Mouse (Mus musculus): Measurements from ENCODE around the gene Tkt.
A peak's percentile ranks its signal among the peaks of the same experiment; 100 is the strongest.

The Tkt gene

GRCm38 (mm10) chr14:30553185-30553584, 5.0 kb downstream of the Tkt start:
- DNase-seq (ENCODE audit: low spot score), result no peak

- no peak for DNase-seq (ENCODE audit: low spot score)
Measured at GRCm38 (mm10) chr14:30556651-30557050, 8.5 kb downstream of the Tkt start.

DNA sequence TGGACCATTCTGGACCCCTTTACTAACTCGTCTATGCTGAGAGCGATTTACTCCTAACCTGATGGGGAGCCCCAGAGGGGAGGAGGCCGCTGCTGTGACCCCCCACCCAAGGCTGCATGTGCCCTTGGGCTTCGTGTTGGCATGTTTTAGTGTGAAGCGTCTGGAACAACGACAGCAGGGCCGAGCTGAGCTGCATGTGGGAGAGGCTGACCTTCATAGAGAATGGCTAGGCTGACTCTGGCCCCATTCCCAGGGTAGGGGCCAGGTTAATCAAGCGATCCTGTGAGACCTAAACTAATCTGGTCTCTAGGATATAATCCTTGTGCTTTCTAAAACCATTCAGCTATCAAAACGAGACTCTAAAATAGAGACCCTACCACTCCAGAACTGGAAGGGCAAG, 9.6 kb downstream of the Tkt start:
- DNase-seq (ENCODE audit: low spot score), result no peak

- no peak for DNase-seq (ENCODE audit: low spot score)
Measured at GRCm38 (mm10) chr14:30559321-30559850, 11.2 kb downstream of the Tkt start.

- no peak for DNase-seq (ENCODE audit: low spot score)
Measured at GRCm38 (mm10) chr14:30560803-30561389, 12.7 kb downstream of the Tkt start.

DNA sequence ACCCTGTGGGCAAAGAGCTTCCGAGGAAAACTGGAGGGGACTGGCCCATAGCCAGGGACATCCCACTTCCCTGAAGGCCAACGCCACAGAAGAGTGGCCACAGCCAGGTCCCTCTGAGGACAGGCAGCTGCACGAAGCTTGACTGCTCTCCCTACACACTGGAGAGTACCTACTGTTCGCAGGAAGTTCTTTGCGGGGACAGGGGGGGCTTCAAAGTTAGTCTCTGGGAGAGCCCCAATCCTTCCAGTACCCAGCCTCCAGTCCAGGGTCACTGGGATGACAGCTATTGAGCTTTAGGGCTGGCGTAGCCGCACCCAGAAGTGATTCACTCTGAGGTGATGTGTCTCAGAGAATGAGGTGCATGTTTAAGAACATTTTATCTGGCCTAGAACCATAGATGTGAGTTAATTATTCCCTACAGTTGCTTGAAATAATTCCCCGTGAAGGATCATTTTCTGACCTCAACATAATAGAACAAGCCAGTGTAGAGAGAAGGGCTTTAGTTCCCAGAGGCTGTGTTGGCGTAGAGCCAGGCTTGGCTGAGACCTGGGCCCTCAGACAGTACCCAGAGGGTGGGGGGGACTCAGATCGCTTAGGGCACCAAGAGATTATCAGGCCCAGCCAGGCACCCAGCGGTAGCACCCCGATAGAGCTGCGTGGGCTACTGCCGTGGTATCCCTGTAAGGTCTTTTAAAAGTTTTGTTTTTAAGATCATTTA, 13.5 kb downstream of the Tkt start:
- DNase-seq (ENCODE audit: low spot score), result no peak

GRCm38 (mm10) chr14:30562343-30562742, 14.2 kb downstream of the Tkt start:
- no peak for DNase-seq (ENCODE audit: low spot score)

DNA sequence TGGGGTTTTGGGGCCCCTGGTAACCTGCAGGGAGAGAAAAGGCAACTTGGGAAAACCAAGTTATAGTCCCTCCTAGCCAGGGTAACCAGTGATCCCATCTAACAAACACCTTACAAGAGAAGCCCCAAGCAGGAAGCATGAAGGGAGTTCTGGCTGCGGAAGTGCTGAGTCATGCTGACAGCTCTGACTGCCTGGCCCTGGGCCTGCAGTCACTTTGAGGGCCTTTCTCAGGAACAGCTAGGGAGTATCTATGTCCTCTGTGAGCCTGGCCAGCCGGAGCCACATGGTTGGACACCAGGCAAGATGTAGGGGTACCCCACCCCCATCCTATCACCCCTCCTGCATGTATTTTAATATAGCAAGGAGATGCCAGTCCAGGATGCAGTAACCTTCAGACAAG, 16.3 kb downstream of the Tkt start:
- peak; percentile 39 for DNase-seq (ENCODE audit: low spot score)

DNA sequence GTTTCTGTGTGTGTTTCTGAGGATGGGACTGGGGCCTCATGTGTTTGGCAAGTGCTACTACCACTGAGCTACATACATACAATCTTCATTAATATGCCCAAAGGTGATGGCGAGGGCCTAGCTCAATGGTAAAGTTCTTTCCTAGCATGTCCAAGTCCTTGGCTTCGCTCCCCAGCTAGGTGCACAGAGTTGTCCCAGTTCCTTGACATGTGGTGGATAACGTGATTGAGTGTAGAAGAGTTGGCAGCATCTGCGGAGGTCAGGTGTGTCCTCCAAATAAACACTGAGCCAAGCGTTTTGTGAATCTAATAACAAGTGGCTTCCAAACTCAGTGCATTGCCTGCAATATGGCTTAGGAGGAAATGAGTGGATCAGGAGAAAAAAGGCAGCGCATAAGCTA, 18.2 kb downstream of the Tkt start:
- no peak for DNase-seq (ENCODE audit: low spot score)

GRCm38 (mm10) chr14:30568016-30568415, 19.9 kb downstream of the Tkt start:
- no peak for DNase-seq (ENCODE audit: low spot score)

- no peak for DNase-seq (ENCODE audit: low spot score)
Measured at GRCm38 (mm10) chr14:30570303-30570702, 22.1 kb downstream of the Tkt start.

GRCm38 (mm10) chr14:30572253-30572652, 24.1 kb downstream of the Tkt start:
- no peak for DNase-seq (ENCODE audit: low spot score)

DNA sequence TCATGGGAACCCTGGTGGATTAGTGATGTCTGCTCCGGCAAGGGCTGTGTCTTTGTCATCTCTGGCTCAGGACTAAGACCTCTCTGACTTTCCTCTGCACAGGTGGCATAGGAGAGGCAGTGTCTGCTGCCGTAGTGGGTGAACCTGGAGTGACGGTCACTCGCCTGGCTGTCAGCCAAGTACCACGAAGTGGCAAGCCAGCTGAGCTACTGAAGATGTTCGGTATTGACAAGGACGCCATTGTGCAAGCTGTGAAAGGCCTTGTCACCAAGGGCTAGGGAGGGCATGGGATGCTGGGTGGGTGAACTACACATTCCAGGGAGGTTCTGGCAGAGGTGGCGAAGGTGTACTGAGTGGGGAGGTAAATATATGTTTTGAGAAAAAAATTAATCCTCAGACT, 25.1 kb downstream of the Tkt start:
- DNase-seq (ENCODE audit: low spot score), result no peak

GRCm38 (mm10) chr14:30573983-30574584, 25.9 kb downstream of the Tkt start:
- DNase-seq (ENCODE audit: low spot score), result peak; percentile 48

DNA sequence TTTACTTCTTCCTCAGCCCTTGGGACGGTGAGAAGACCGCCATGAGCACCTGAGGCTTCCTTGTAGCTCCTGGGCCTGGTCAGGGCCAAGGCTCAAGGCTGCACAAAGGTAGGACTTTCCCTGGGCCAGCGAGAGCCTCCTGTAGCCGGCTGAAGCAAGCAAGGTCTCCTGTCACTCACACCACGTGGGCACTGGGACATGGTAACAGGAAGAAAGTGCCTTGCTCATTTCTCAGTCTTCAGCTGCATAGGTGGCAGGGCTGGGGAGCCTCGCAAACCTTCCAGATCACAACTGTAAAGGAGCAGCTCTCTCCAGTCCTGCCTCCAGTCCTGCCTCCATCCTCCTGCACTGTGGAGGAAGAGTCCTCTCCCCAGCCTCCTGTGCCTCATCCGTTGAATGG, 27.6 kb downstream of the Tkt start:
- DNase-seq (ENCODE audit: low spot score), result no peak

GRCm38 (mm10) chr14:30576260-30576659, 28.1 kb downstream of the Tkt start:
- DNase-seq (ENCODE audit: low spot score), result no peak

DNA sequence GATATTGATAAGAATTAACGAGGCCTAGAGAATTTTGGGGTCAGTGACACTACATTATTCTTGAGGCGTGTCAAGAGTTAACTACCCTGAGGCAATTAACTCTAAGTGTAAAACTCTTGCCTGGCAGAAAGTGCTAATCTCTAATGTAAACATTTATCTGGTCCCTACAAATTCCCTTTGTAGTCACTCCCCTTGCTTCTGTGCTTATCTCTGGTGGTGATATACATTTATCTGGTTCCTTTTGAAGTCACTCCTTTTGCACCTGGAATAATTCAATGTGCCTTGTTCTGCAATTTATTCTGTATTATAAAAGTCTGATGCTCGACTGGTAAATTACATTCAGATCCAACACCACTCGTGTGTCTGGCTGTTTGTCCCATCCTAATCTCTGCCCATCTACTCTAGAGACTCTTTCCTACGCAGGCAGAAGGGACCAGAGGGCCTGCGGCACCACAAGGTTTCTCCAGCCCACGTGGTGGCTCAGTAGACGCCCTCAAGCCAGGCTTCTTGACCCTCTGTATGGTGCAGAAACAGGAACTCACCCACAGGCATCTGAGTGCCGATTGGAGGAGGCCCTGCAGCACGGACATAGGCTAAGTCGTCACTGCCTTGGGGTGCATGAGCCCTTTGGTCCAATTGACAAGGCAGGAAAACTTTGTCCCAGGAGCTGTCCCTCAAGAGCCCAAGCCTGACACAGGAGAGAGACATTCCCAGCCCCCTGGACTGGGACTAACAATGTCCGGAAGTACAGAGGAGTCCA, 29.3 kb downstream of the Tkt start:
- peak; percentile 18 for DNase-seq (ENCODE audit: low spot score)

DNA sequence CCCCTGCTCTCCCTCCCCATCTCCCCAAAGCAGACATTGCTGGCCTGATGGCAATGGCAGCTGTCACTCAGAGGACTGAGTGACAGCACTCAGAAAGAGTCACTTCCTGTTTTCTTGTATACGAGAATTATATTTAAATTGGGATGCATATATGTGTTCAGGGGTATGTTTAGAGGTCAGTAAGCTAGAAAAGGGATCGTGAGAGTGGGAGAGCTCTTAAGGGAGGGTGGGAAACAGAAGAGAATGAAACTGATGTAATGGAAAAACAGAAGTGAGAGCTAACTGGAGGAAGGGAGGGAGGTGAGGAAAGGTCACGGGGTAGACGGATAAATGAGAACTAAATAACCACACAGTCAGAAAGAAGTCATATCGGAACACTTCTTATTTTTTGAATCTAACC, 31.0 kb downstream of the Tkt start:
- DNase-seq (ENCODE audit: low spot score), result no peak

GRCm38 (mm10) chr14:30579882-30580281, 31.7 kb downstream of the Tkt start:
- DNase-seq (ENCODE audit: low spot score), result no peak

DNA sequence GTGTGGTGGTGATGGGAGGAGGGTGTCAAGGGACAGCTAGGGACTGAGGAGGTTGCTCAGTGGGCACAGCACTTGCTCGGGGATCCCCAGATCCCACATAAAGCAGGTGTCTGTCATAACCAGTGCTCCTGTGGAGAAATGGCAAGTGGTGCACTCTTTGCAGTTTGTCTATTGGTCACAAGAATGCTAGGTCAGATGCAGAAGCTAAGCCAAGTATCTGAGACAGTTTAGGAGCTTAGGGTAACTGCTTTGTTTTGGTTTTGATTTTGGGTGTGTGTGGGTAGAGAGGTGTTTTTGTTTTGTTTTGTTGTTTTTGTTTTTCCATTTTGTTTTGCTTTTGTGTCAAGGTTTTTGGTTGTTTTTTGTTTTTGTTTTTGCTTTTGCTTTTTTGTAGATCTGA, 33.1 kb downstream of the Tkt start:
- DNase-seq (ENCODE audit: low spot score), result no peak

DNA sequence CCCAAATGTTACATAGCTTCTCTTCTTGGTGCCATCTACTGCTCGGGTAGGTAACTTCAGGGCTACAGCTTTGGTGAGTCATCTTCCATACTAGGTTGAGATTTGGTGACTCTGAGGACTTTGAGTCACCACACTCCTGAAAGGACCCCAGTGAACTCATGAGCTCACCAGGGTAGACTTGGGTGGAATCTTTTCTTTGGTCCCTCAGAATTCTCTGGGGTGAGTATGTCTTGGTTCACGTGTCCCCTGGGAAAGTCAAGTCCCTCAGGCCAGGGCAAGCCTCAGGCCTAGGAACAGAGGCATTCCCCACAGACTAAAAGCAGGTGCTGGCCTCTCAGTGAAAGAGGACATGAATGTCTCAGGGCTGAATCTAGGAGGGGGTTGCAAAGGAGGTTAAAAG, 35.9 kb downstream of the Tkt start:
- DNase-seq (ENCODE audit: low spot score), result no peak

GRCm38 (mm10) chr14:30584497-30585251, 36.5 kb downstream of the Tkt start:
- DNase-seq (ENCODE audit: low spot score), result no peak

All from yolk sac, embryonic 10.5 days (tissue).